Mouse (Mus musculus) hindbrain, embryonic 12.5 days (tissue): ENCODE results near the gene Abcc4. TPM values are rescaled to one million over a fixed set of nuclear protein-coding genes. Genes with fewer than 3 reads are reported as not detected.

ENCODE experiments used
- microRNA-seq: library from miRNA; unstranded; fragments of <30 nt; microRNA quantifications from one replicate; pipeline ENCODE4, GENCODE M21; 2017
- polyA plus RNA-seq: library from polyadenylated mRNA; unstranded; fragments of >200 nt; fragmentation: Nextera tagmentation; extraction: Ambion mirVana; gene quantifications from 2 replicates; pipeline ENCODE4 v1.2.1, GENCODE M21; 2016

The Abcc4 gene
- polyA plus RNA-seq, 1 experiment from 2014 or later: 3.2 TPM

Small RNA genes within 50 kb of the gene (microRNA-seq; reads per million reads assigned to microRNA genes)
- gene Mir6391: not detected

Other genes starting within 250 kb of the Abcc4 start
- 1.3 and 2.5 TPM in 2 replicates for gene Cldn10, start 81.7 kb upstream of the Abcc4 start, polyA plus RNA-seq
- gene Dzip1, start 219.2 kb upstream of the Abcc4 start, polyA plus RNA-seq: 46.3 and 47.0 TPM in 2 replicates
- gene Dnajc3, start 231.8 kb upstream of the Abcc4 start, polyA plus RNA-seq: 33.3 and 33.5 TPM in 2 replicates